Mouse (Mus musculus): ENCODE data around the gene Prkcz.
"Not testable (repeated sequence)": the region's sequence is repeated elsewhere in the genome, so short reads cannot be mapped to it uniquely, and the experiment has no call there.

Gene Prkcz

DNA sequence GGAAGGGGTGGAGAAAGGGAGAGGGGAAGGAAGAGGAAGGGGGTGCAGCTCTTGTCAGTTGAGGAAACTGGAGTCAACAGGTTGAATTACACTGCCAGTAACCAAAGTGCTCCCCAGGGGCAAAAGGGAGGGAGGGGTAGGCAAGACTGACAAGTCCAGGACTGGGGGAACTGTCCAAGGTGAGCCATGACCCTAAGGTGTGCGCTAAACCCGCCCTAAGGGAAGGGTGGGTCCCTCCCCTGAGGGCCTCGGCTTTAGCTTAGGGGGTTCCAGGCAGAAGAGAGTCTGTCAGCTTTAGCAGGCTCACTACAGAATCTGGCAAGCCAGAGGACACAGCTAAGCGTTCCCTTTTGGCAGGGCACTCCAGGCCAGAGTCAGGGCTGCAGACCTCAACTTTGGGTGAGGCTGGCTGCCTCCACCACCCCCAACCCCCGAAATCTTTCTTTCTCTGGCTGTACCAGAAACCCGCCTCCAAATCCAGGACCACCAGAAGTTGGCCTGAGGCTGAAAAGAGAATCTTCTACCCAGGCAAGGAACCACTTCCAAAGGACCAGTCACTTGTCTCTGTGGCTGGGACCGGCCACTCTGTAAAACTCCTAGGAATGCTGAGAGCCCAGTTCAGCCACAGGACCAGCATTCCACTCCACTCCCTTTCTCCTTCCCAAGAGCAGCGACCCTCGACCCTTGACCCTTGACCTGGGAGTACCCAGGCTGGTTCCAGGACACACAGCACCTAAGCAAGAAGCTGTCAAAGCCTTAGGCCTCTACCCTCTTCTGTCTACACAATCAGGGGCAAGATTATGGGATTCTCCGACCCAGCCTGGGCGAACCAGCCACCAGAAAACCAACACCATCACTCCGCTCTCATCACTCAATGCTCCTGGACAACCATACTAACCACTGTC, 1.3 kb downstream of the Prkcz start:
- DNase-seq (ENCODE audit: low read depth, low spot score): no peak

GRCm38 (mm10) chr4:155357601-155358000, 3.6 kb downstream of the Prkcz start:
- DNase-seq (ENCODE audit: low read depth, low spot score): no peak

GRCm38 (mm10) chr4:155356354-155356753, 4.8 kb downstream of the Prkcz start:
- DNase-seq (ENCODE audit: low read depth, low spot score): no peak

GRCm38 (mm10) chr4:155354546-155354945, 6.6 kb downstream of the Prkcz start:
- DNase-seq (ENCODE audit: low read depth, low spot score): no peak

DNA sequence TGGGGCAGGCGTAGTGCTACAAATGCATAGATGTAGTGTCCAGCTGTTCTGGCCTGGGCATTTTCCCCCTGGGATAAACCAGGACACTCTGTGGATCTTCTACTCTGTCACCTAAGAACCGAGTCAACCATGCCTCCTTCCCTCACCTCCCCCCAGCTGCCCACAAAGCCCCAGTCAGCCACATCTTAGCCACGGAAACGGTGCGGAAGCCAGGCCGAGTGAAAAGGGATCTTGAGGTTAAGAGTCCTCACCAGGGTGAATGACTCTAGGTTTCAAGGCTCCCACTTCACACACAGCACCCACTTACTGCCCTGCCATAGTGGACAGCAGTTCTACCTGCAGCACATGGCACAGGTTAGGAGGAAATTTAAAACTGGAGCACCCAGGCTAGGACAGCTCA, 7.1 kb downstream of the Prkcz start:
- DNase-seq (ENCODE audit: low read depth, low spot score): no peak

DNA sequence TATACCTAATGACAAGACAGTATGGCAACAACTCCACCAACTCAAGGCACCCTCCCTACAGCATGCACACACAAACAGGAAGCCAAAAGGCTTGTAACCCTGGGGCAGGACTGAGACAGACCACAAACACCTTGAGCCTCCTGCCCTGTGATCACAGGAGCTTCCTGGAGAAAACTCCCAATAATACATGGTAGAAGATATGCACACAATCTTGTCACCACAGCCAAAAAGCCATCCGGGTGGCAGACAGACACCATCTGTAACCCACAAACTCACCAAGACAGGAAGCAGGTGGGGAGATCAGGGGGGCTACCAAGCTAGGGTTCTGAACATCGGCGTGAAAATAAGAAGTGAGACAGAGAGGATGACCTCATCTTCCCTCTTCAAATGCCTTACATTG, 8.6 kb downstream of the Prkcz start:
- DNase-seq (ENCODE audit: low read depth, low spot score): no peak

DNA sequence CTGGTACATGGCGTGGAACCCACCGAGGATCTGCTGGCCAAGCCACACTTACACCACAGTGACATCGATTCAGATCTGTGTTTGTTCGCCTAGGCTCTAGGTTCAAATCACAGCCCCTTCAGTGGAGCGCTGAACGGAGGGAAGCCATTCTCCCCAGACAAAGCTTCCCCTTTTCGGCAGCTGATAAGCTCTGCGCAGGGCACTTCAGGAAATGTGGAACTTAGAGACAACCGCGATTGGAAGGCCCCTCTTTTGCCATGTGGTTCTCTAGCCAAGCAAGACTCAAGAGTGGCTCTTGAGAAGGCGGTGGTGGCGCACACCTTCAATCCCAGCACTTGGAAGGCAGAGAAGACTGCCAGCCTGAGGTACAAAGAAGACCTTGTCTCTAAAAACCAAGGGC, 14.8 kb downstream of the Prkcz start:
- no peak for DNase-seq (ENCODE audit: low read depth, low spot score)

DNA sequence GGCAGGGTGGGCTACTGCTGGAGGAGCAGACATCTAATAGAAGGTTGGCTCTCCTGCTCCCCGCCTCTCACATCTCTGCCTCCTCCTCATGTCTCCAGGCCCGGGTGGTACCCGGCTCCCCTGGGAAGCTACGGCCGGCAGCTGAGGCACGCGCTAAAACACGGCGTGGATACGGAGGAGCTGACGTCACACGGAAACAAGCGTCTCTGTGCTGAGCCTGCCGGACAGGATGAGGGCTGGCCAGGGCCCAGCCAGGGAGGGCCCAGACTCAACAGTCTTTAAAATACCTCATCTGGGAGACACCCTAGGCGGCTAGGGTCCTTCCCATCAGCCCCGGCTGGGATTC, 15.6 kb downstream of the Prkcz start:
- peak; percentile 56 for DNase-seq (ENCODE audit: low read depth, low spot score)

DNA sequence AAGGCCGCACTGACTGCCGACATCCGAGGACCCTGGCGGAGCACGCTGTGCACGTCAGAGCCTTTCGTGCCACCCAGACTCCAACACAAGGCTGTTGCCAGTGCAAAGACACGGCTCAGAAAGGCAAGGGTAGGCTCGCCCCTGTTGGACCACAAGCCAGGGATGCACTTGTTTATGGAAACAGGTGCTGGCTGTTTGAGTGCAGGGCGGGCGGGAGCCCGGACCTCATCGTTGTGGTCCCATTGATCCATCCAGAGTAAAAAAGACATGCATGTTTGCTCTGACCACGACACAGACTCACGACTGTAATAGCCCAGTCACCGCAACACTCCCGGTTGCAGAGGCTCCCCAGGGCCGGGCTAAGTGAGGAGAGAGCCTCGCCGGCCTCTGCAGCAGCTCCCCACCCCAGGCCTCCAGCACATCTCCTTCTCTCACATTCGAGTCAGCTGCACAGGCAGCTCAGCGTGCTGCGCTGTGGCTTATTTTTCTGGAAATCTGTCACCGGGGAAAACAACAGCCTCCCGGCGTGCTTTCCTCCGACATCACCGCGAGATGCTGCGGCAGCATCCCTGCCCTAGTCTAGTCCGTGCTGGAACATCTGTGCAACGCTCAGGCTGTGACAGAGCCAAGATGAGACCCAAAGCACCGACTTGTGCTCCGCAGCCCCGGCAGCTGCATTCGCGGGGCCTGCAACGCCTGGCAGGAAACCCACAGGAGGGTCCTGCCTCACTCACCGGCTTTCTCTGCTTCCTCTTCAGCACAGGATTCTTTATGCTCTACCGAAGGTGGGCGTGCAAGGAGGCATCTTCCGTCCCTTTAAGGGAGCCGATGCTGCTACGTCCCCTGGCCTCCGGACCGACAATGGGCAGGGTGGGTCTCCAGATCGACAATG, 16.2 kb downstream of the Prkcz start:
- no peak for DNase-seq (ENCODE audit: low read depth, low spot score)

GRCm38 (mm10) chr4:155344299-155344600, 16.9 kb downstream of the Prkcz start:
- no peak for DNase-seq (ENCODE audit: low read depth, low spot score)

DNA sequence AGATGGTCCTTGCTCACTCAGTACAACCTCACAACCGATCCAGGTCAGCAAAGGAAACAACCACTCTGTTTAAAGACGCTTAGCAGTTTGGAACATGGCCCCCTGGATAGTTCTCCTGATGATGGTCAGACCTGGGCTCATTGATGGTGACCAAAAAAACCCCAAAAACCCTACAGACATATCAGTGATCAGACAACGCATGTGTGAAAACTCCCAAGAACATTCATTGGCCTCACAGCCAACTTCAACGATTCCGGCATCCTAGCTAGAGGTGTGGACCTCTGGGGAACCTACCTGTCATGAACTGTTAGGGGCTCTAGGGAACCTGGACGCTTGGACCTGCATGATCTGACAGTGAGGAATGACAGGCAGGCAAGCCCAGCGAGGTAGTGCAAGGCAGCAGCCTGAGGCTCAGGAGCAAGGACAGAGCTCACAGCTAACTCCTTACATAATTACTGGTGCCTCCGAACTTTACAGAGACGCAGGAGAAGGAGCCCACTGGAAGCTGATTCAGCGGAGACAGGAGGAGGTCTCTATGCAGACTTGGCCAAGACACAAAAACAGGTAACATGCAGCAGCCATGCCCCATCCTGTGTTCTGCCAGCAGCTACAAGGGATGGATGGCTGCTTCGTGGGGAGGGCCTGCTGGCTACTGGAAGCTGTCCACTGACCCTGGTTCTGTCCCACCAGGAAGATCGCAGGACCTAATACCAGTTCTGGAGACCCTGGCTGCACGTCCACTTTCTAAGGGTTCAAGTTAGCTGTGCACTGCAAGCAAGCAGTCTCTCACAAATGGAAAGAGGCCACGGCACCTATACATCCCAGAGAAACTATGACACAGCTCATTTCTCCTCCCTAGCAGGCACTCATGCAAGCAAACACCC, 17.5 kb downstream of the Prkcz start:
- no peak for DNase-seq (ENCODE audit: low read depth, low spot score)

DNA sequence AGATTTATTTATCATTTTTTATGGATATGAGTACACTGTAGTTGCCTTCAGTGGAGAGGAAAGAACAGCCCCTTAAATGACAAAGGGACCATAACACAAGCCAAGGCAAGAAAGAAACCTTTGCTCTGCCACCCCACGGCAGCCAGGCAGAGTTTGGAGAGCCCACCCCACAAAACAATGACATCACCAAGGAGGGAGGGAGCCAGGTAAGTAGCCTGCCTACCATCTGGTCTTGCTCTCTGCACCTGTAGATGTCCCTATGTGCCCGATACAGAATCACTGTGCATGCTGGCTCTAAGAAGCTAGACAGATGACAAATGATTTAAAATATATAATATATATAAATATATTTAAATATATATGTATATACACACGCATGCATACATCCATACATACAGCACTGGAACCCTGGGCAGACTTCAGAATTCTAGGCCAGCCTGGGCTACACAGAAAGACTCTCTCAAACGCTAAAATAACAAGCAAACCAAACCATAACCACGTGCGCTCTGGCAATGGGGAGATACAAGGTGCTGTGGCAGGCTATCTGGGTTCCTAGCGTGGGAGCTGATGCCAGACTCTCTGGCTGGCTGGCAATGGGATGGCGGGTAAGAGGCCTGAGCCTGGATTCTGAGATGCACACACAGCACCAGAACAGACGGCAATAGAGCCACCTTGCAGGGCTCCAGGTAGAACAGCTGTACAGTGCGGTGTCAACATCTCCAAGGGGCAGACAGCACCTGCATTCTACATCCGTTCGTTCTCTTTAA, 24.7 kb downstream of the Prkcz start:
- DNase-seq (ENCODE audit: low read depth, low spot score): no peak

DNA sequence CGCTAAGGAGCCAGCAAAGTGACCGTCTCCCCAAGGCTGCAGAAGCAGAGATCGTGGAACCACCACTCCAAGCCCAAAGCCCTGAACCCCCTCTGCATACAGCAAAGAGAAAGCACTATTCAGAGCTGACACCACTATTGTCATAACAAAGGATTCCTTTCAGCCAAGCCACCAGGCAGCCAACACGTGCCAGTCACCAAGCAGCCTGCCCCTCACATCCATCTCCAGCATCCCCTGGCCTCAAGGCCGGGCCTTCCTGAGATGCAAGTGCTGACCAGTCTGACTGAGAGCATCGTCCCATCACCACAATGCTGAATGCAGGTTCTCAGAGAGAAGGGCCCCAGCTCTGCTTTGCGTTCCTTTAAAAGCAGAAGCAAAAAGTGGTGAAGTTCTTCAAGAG, 28.9 kb downstream of the Prkcz start:
- DNase-seq (ENCODE audit: low read depth, low spot score): no peak

DNA sequence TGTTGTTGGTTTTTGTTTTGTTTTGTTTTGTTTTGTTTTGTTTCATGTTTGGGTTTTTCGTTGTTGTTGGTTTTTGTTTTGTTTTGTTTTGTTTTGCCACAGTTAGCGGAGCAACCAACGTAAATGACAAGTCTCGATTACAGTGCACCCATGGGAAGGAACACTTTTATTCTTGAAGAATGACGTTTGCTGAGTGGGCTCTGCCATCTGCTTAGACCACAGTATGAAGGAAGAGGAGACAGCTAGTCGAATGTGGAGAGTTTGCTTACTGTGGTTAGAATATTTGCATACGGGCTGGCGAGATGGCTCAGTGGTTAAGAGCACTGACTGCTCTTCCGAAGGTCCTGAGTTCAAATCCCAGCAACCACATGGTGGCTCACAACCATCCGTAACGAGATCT, 32.8 kb downstream of the Prkcz start:
- DNase-seq (ENCODE audit: low read depth, low spot score): not testable (repeated sequence)

DNA sequence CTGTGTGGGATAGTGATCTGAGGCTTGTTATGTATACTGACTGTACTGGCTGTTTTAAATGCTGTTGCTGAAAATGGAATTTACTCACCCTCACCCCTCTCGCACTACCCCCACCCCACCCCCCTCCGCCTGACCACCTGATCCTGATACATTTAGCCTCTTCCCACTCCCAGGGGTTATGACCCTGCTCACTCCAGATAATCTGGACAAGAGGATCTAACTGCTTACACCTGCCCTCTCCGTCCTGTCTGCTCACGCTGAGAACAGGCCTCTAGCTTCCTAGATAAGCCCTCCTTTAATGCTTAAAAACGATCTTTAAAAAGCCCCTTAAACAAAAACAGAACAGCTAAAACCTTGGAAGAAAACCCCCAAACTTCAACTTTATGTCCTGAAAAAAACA, 35.4 kb downstream of the Prkcz start:
- no peak for DNase-seq (ENCODE audit: low read depth, low spot score)

DNA sequence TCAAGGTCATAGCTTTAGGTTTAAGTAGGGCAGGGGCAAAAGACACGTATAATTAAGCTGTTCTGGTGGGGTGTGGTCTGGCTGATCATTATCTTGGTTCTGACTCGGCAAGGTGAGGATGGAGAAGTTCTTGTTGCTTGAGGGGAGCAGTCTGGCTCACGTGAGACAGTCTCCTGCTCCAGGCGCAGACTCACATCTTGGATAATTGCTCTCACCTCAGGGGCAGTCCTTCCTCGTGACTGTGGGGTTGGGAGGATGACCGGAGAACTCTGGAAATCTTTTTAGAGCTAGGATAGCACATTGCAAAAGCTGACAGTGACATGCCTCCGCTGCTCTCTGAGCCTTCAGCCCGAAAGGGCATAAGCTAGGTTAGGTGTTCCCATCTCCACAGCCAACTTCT, 36.6 kb downstream of the Prkcz start:
- DNase-seq (ENCODE audit: low read depth, low spot score): no peak

DNA sequence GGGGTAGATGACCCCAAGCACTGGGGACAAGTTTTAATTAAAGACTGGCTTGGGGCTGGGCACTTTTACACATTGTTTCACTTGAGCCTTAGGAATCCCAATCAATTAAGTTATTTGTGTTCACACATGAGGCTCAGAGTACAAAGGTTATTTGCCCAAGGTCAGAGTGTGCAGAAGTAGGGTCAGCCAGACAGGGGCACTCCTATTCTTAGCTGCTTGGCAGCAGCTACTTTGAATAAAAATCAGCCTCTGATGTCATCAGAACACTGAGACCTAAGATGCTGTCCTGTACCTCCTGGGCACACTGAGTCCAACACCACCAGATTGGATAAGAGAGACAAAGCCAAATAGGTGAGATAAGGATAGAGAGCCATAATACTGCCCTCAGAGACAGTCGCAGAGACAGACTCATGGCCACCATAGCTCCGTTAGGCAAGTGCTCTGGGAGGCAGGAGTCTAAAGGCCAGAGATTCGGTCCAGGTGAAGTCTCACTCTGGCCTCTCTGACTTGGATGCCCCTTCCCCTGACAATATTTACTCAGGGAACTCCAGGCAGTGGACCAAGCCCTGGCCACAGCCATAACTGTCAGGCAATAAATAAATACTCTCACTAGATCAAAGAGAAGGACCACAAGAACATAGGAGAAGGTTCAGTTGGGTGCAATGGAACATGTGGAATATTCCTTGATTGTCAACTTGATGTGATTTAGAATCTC, 37.9 kb downstream of the Prkcz start:
- DNase-seq (ENCODE audit: low read depth, low spot score): no peak

DNA sequence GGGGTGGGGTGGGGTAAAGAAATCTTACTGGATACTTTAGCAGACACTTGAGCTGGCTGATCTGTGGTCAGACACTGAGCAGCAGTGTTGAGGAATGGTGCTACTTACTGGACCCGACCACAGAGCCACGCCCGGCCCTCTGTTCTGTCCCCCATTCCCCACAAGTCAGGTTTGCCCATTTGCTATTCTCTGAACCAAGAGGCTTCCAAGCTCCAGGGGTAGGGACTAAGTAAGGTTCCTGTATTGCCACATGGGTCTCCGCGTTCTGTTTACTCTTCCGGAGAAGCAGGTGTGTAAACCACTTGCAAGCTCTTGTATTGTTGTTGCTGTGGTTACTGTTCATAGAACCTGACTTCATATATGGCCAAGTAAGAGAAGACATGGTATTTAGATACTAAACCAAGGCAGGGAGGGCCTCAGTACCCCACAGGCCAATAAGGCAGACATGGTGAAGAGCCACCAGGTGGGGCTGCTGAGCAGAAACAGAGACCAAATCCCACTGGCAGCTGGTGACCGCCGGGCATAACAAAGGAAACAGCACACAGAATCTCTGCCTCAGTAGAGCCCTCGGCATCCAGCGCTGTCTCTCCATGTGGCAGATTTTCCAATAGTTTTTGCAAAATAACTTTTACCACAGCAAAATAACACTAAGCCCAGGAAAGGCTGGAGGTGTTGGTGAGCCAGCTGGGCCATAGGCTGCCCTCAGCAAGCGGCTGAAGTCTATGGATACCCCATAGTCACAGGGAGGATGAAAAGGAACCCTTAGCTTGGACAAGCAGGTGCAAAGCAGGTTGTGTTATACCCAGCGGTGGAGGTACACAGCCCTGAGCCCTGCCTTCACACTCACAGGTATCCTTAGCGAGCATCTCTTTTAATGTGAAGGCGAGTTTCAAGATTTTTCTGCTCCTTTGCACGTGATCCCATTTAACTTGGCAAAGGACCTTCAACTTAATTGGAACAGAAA, 40.6 kb downstream of the Prkcz start:
- peak; percentile 71 for DNase-seq (ENCODE audit: low read depth, low spot score)

- no peak for DNase-seq (ENCODE audit: low read depth, low spot score)
These were observed 42.9 kb downstream of the Prkcz start for GRCm38 (mm10) chr4:155318266-155318665.

Data from embryo, embryonic 11.5 days (tissue).